Mouse (Mus musculus) heart, embryonic 10.5 days (tissue): ENCODE measurements around the gene Bad. TPM values are rescaled to one million over a fixed set of nuclear protein-coding genes. Genes with fewer than 3 reads are reported as not detected.
A peak's percentile ranks its signal among the peaks of the same experiment; 100 is the strongest.

ENCODE experiments used
- DNase-seq: peaks from one replicate; pipeline ENCODE4 v3.0.0-alpha.2; 2017; ENCODE audit warnings: low spot score
- H3K27ac ChIP-seq: fragments of 300-500 bp; sonication (generic); 2 replicates; pipeline ENCODE4 v1.5.1; 2016; ENCODE audit warnings: mild to moderate bottlenecking
- H3K27me3 ChIP-seq: fragments of 300-500 bp; sonication (generic); 2 replicates; pipeline ENCODE4 v1.6.1; 2016; ENCODE audit warnings: mild to moderate bottlenecking; ENCODE audit not compliant: poor library complexity, insufficient read depth, severe bottlenecking
- H3K36me3 ChIP-seq: fragments of 300-500 bp; sonication (generic); 2 replicates; pipeline ENCODE4 v1.6.1; 2016; ENCODE audit warnings: mild to moderate bottlenecking, moderate library complexity
- H3K4me1 ChIP-seq: fragments of 300-500 bp; sonication (generic); 2 replicates; pipeline ENCODE4 v1.6.1; 2016; ENCODE audit warnings: mild to moderate bottlenecking
- H3K4me3 ChIP-seq: fragments of 300-500 bp; sonication (generic); 2 replicates; pipeline ENCODE4 v1.5.1; 2016; ENCODE audit warnings: mild to moderate bottlenecking, moderate library complexity
- H3K9me3 ChIP-seq: fragments of 300-500 bp; sonication (generic); 2 replicates; pipeline ENCODE4 v1.6.1; 2016; ENCODE audit warnings: mild to moderate bottlenecking, moderate library complexity
- WGBS: fragments of 180-500 bp; shearing (Covaris S2); methylation state at CpG from one replicate; pipeline ENCODE4 v1.1.7; 2016; 5-methylcytosine and 5-hydroxymethylcytosine counted together
- polyA plus RNA-seq: library from polyadenylated mRNA; unstranded; fragments of >200 nt; fragmentation: Nextera tagmentation; extraction: Ambion mirVana; gene quantifications from 2 replicates; pipeline ENCODE4 v1.2.1, GENCODE M21; 2016

Gene Bad
- polyA plus RNA-seq, 1 experiment from 2014 or later, result 61.3 TPM

GRCm38 (mm10) chr19:6979001-6979479 lies 37.4 kb downstream of the Bad start:
- peak overlapping the region; percentile 76 for H3K4me3 ChIP-seq
- H3K9me3 ChIP-seq, result no peaks in the 10 kb centered on the region
- H3K36me3 ChIP-seq, result peaks cover 47% of the 10 kb centered on the region
- H3K4me1 ChIP-seq, result peaks cover 52% of the 10 kb centered on the region
- WGBS, result 6% methylated on average over 11 of the region's 11 CpGs
- no peaks in the 10 kb centered on the region for H3K27me3 ChIP-seq
- peak; percentile 85 for DNase-seq
- peak overlapping the region; percentile 96 for H3K27ac ChIP-seq

- Histone ChIP-seq H3K4me3 (peak overlapping the region; percentile 76), H3K27ac (peak overlapping the region; percentile 96), H3K36me3 (peaks cover 52% of the 10 kb centered on the region), H3K27me3 (no peaks in the 10 kb centered on the region), H3K9me3 (no peaks in the 10 kb centered on the region), H3K4me1 (peaks cover 49% of the 10 kb centered on the region)
- WGBS, result under 1% methylated on average over 59 of the region's 59 CpGs
- DNase-seq, result peak; percentile 100
Measured at GRCm38 (mm10) chr19:6979486-6980380, 38.1 kb downstream of the Bad start.

- Histone ChIP-seq H3K27me3 (no peaks in the 10 kb centered on the region), H3K9me3 (no peaks in the 10 kb centered on the region), H3K36me3 (peaks cover 60% of the 10 kb centered on the region), H3K4me3 (peak within 1 kb of the TSS; percentile 76), H3K4me1 (peaks cover 55% of the 10 kb centered on the region), H3K27ac (peak within 1 kb of the TSS; percentile 96)
- DNase-seq, result peak; percentile 99
- WGBS, result 1% methylated on average over 38 of the region's 38 CpGs
Measured at GRCm38 (mm10) chr19:6980381-6981093, 38.9 kb downstream of the Bad start, which contains the start of gene Fkbp2. Gene Fkbp2, minus strand, starts transcription at chr19:6980501.

GRCm38 (mm10) chr19:6981465-6981864 lies 39.8 kb downstream of the Bad start:
- no peak for DNase-seq
- Histone ChIP-seq H3K27ac (peak overlapping the region; percentile 96), H3K9me3 (no peaks in the 10 kb centered on the region), H3K4me3 (peak overlapping the region; percentile 76; the same call in 1 of the 2 replicates), H3K4me1 (peaks cover 57% of the 10 kb centered on the region), H3K36me3 (peaks cover 62% of the 10 kb centered on the region), H3K27me3 (no peaks in the 10 kb centered on the region)
- 87% methylated on average over 4 of the region's 4 CpGs for WGBS

GRCm38 (mm10) chr19:6983621-6984020 lies 42.0 kb downstream of the Bad start:
- H3K4me3 ChIP-seq, result no peak overlapping the region
- H3K36me3 ChIP-seq, result peaks cover 42% of the 10 kb centered on the region
- no peak for DNase-seq
- WGBS, result 92% methylated on average over 5 of the region's 5 CpGs
- H3K9me3 ChIP-seq, result no peaks in the 10 kb centered on the region
- no peaks in the 10 kb centered on the region for H3K27me3 ChIP-seq
- peaks cover 57% of the 10 kb centered on the region for H3K4me1 ChIP-seq
- no peak overlapping the region for H3K27ac ChIP-seq

- DNase-seq, result no peak
- H3K9me3 ChIP-seq, result no peaks in the 10 kb centered on the region
- H3K27ac ChIP-seq, result no peak overlapping the region
- no peak overlapping the region for H3K4me3 ChIP-seq
- H3K36me3 ChIP-seq, result peaks cover 45% of the 10 kb centered on the region
- WGBS, result 83% methylated on average over 19 of the region's 19 CpGs
- no peaks in the 10 kb centered on the region for H3K27me3 ChIP-seq
- peaks cover 40% of the 10 kb centered on the region for H3K4me1 ChIP-seq
Measured at GRCm38 (mm10) chr19:6985300-6985699, 43.6 kb downstream of the Bad start.

GRCm38 (mm10) chr19:6985951-6986708 lies 44.5 kb downstream of the Bad start:
- 67% methylated on average over 10 of the region's 10 CpGs for WGBS

GRCm38 (mm10) chr19:6987061-6987903 lies 45.6 kb downstream of the Bad start, which contains the start of gene Vegfb:
Gene Vegfb, minus strand, starts transcription at chr19:6987651.
- under 1% methylated on average over 57 of the region's 85 CpGs for WGBS
- H3K4me1 ChIP-seq, result peaks cover 44% of the 10 kb centered on the region

More at GRCm38 (mm10) chr19:6985951-6986708, 44.5 kb downstream of the Bad start:
- Histone ChIP-seq H3K4me1 (peaks cover 40% of the 10 kb centered on the region), H3K27me3 (no peaks in the 10 kb centered on the region), H3K36me3 (peaks cover 45% of the 10 kb centered on the region), H3K27ac (peak overlapping the region; percentile 98), H3K4me3 (peak overlapping the region; percentile 98), H3K9me3 (no peaks in the 10 kb centered on the region)
- no peak for DNase-seq

GRCm38 (mm10) chr19:6987904-6988285 lies 46.2 kb downstream of the Bad start:
- WGBS, result 9% methylated on average over 8 of the region's 8 CpGs
- H3K27ac ChIP-seq, result peak overlapping the region; percentile 98
- DNase-seq, result no peak
- H3K9me3 ChIP-seq, result no peaks in the 10 kb centered on the region
- peaks cover 48% of the 10 kb centered on the region for H3K4me1 ChIP-seq
- peak overlapping the region; percentile 98 for H3K4me3 ChIP-seq
- no peaks in the 10 kb centered on the region for H3K27me3 ChIP-seq
- H3K36me3 ChIP-seq, result peaks cover 34% of the 10 kb centered on the region

More at GRCm38 (mm10) chr19:6987061-6987903, 45.6 kb downstream of the Bad start, which contains the start of gene Vegfb:
- Histone ChIP-seq H3K36me3 (peaks cover 40% of the 10 kb centered on the region), H3K4me3 (peak within 1 kb of the TSS; percentile 98), H3K27me3 (no peaks in the 10 kb centered on the region), H3K9me3 (no peaks in the 10 kb centered on the region), H3K27ac (peak within 1 kb of the TSS; percentile 98)
- no peak for DNase-seq

GRCm38 (mm10) chr19:6989251-6989650 lies 47.6 kb downstream of the Bad start:
- Histone ChIP-seq H3K9me3 (no peaks in the 10 kb centered on the region), H3K36me3 (peaks cover 22% of the 10 kb centered on the region), H3K4me3 (no peak overlapping the region), H3K27ac (no peak overlapping the region), H3K4me1 (peaks cover 58% of the 10 kb centered on the region), H3K27me3 (no peaks in the 10 kb centered on the region)
- 83% methylated on average over 8 of the region's 8 CpGs for WGBS
- no peak for DNase-seq

GRCm38 (mm10) chr19:6990712-6991111 lies 49.1 kb downstream of the Bad start:
- no peak overlapping the region for H3K4me3 ChIP-seq
- H3K36me3 ChIP-seq, result peaks cover 9% of the 10 kb centered on the region; the same call in 1 of the 2 replicates
- WGBS, result 81% methylated on average over 6 of the region's 6 CpGs
- H3K4me1 ChIP-seq, result peaks cover 65% of the 10 kb centered on the region
- no peak overlapping the region for H3K27ac ChIP-seq
- no peak for DNase-seq
- H3K27me3 ChIP-seq, result no peaks in the 10 kb centered on the region
- no peaks in the 10 kb centered on the region for H3K9me3 ChIP-seq
